Comparison of ENCODE assay signal across 8 mouse cellular contexts in the genomic region with DNA sequence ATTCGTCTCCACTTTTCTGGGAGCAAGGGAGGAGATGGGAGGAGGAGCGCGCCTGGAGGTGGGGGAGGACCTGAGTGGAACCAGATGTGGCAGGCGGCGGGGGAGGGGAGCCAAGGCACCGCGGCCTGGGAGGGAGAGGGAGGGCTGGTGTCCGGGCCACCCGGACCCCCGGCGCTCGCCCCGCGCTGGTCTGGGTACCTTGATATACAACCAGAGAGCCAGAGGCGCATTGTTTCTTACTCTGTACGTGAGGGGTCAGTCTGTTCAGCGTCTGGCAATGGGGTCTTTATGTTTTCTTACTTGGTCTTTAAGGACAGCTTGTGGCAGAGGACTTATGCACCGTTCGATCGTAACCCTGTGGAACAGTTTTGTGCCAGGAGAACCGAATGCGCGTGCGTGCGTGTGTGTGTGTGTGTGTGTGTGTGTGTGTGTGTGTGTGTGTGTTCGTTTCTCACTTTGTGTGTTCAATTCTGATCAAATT. TPM values are rescaled to one million over a fixed set of nuclear protein-coding genes. Genes with fewer than 3 reads are reported as not detected.
DNase-seq lines count a peak whose midpoint lies in the region; ATAC-seq and TF ChIP-seq lines count a peak whose summit lies in the region.

No protein-coding gene starts in this region.

- no peaks in the 10 kb centered on the region for H3K9me3 ChIP-seq in hindbrain, embryonic 16.5 days (ENCODE audit: control insufficient read depth, low read length)
- no peaks in the 10 kb centered on the region for H3K9me3 ChIP-seq in liver, postnatal 0 days (ENCODE audit: low read length)

- H3K27me3 ChIP-seq in hindbrain, embryonic 16.5 days (replicated peaks; ENCODE audit: control insufficient read depth, insufficient read depth, low read length): peaks cover 5% of the 10 kb centered on the region
- H3K27me3 ChIP-seq in liver, postnatal 0 days (ENCODE audit: insufficient read depth, low read length): peaks cover 43% of the 10 kb centered on the region

- no peak for ATAC-seq in hindbrain, embryonic 16.5 days
- ATAC-seq in liver, postnatal 0 days: 0 out of 2 replicates have a peak, but pooled peaks have one; percentile 13

- WGBS in hindbrain, embryonic 16.5 days: under 1% methylated on average over 22 of the region's 26 CpGs
- WGBS in liver, postnatal 0 days (ENCODE audit: insufficient replicate concordance): 1% methylated on average over 25 of the region's 26 CpGs

- intact Hi-C loops in gastrocnemius, adult 2 months (cut with DNase I): no loop called here

- H3K4me1 ChIP-seq in hindbrain, embryonic 16.5 days (ENCODE audit: control insufficient read depth, insufficient read depth, low read depth, low read length): peaks cover 20% of the 10 kb centered on the region
- peaks cover 9% of the 10 kb centered on the region; the same call in 1 of the 2 replicates for H3K4me1 ChIP-seq in liver, postnatal 0 days (ENCODE audit: insufficient read depth)

- DNase-seq in urinary bladder, postnatal 25 days (ENCODE audit: low spot score): peak; percentile 37
- DNase-seq in urinary bladder, postnatal 10 days (ENCODE audit: low spot score): no peak
- DNase-seq in gastrocnemius, adult 2 months: peak; percentile 85
- DNase-seq in liver, postnatal 0 days: peak; percentile 21
- DNase-seq in retina, embryonic 14.5 days (ENCODE audit: low spot score): peak; percentile 68
- no peak for DNase-seq in c-Kit-positive CD71-positive TER-119-positive erythroid progenitor cells, embryonic 14.5 days (ENCODE audit: low spot score)
- no peak for DNase-seq in cerebellum, adult 11 months

- peak overlapping the region; percentile 75 for H3K27ac ChIP-seq in gastrocnemius, adult 2 months
- no peak overlapping the region for H3K27ac ChIP-seq in hindbrain, embryonic 16.5 days (ENCODE audit: low read depth, low read length)
- no peak overlapping the region for H3K27ac ChIP-seq in liver, postnatal 0 days (ENCODE audit: low read depth)

- peak overlapping the region; percentile 99 for H3K4me2 ChIP-seq in hindbrain, embryonic 16.5 days (ENCODE audit: low read length)
- H3K4me2 ChIP-seq in liver, postnatal 0 days (ENCODE audit: low read depth, low read length): peak overlapping the region; percentile 55

- peak overlapping the region; percentile 79 for H3K4me3 ChIP-seq in gastrocnemius, adult 2 months
- peak overlapping the region; percentile 57 for H3K4me3 ChIP-seq in hindbrain, embryonic 16.5 days (ENCODE audit: low read length)
- H3K4me3 ChIP-seq in liver, postnatal 0 days (ENCODE audit: low read depth, low read length): peak overlapping the region; percentile 31; the same call in 1 of the 2 replicates

- peak overlapping the region; percentile 54 for H3K9ac ChIP-seq in hindbrain, embryonic 16.5 days (ENCODE audit: low read depth, low read length)
- H3K9ac ChIP-seq in liver, postnatal 0 days (replicated peaks): no peak overlapping the region

- no peak for TF ChIP-seq EP300 in liver, postnatal 0 days (IDR thresholded peaks at IDR 0.05; ENCODE audit: low read depth)

- TF ChIP-seq CTCF in gastrocnemius, adult 2 months (IDR thresholded peaks at IDR 0.05): no peak
- no peak for TF ChIP-seq CTCF in liver, postnatal 0 days (IDR thresholded peaks at IDR 0.05; ENCODE audit: low read depth)

- no peaks in the 10 kb centered on the region for H3K36me3 ChIP-seq in hindbrain, embryonic 16.5 days (ENCODE audit: control insufficient read depth, insufficient read depth, low read length)
- no peaks in the 10 kb centered on the region for H3K36me3 ChIP-seq in liver, postnatal 0 days (replicated peaks; ENCODE audit: insufficient read depth, low read length)

RNA-seq across cellular contexts. Expression of gene Mrc2, which starts 0.7 kb away (rescaled TPM):
- total RNA-seq in gastrocnemius, adult 2 months (2021): 10 to 100 TPM in 1 of 2 experiments, 1 to 10 TPM in 1; 5.9 to 17.6 TPM
- polyA plus RNA-seq in hindbrain, embryonic 16.5 days (2015; fragmentation: Nextera tagmentation; extraction: Ambion mirVana): 4.9 and 7.4 TPM in 2 replicates
- polyA plus RNA-seq in liver, postnatal 0 days (2015; fragmentation: Nextera tagmentation; extraction: Ambion mirVana): 0.25 and 0.32 TPM in 2 replicates

Comparison
In these comparisons a context has a peak if more than half of its experiments do, and no peak if none do; other contexts are left out.
1. DNase-seq: peak in urinary bladder, postnatal 25 days (single experiment), gastrocnemius, adult 2 months (single experiment), liver, postnatal 0 days (single experiment) and retina, embryonic 14.5 days (single experiment); none in urinary bladder, postnatal 10 days (single experiment), c-Kit-positive CD71-positive TER-119-positive erythroid progenitor cells, embryonic 14.5 days (single experiment) and cerebellum, adult 11 months (single experiment).
2. Peak in every context shown above with its lines, with median percentiles within 50 percentile points of each other: H3K4me3 ChIP-seq.